Mouse (Mus musculus) MEL (cell line): ENCODE results near the gene Pxk. TPM values are rescaled to one million over a fixed set of nuclear protein-coding genes. Genes with fewer than 3 reads are reported as not detected.

ENCODE experiments used
- DNase-seq: peaks from one replicate; pipeline ENCODE4 v3.0.0; 2011; ENCODE audit warnings: low read depth, low spot score
- H3K27ac ChIP-seq: 2 replicates; pipeline ENCODE4 v1.5.1; 2012; ENCODE audit warnings: low read depth, mild to moderate bottlenecking, control low read depth, low read length, moderate library complexity; ENCODE audit not compliant: control insufficient read depth
- H3K27me3 ChIP-seq, 2 experiments: fragments of 150-350 bp in 1 of 2; sonication (generic) in 1 of 2; 2 replicates each; pipeline ENCODE4 v1.6.1; 2012; ENCODE audit warnings: low read length in 2 of 2, mild to moderate bottlenecking in 2 of 2, improper control_type of control experiment in 1 of 2, moderate library complexity in 1 of 2; ENCODE audit not compliant: insufficient read depth in 2 of 2, control insufficient read depth in 1 of 2
- H3K36me3 ChIP-seq, 2 experiments: 2 replicates each; pipeline ENCODE4 v1.6.1; 2012 to 2014; ENCODE audit warnings: low read length in 2 of 2, improper control_type of control experiment in 1 of 2, inconsistent platforms in 1 of 2, mild to moderate bottlenecking in 1 of 2; ENCODE audit not compliant: insufficient read depth in 2 of 2, control insufficient read depth in 1 of 2
- H3K4me1 ChIP-seq, 2 experiments: fragments of 150-350 bp in 1 of 2; sonication (generic) in 1 of 2; 2 replicates each; pipeline ENCODE4 v1.6.1; 2012; ENCODE audit warnings: low read length in 2 of 2, improper control_type of control experiment in 1 of 2, mild to moderate bottlenecking in 1 of 2; ENCODE audit not compliant: insufficient read depth in 2 of 2, control insufficient read depth in 1 of 2
- H3K4me3 ChIP-seq, 2 experiments: fragments of 150-350 bp in 1 of 2; sonication (generic) in 1 of 2; 2 replicates each; pipeline ENCODE4 v1.5.1; 2012; ENCODE audit warnings: low read depth in 2 of 2, low read length in 2 of 2, mild to moderate bottlenecking in 2 of 2, moderate library complexity in 2 of 2, control low read depth in 1 of 2, improper control_type of control experiment in 1 of 2; ENCODE audit not compliant: control insufficient read depth in 1 of 2, insufficient read depth in 1 of 2
- H3K79me2 ChIP-seq: 2 replicates; pipeline ENCODE4 v1.6.1; 2012; ENCODE audit warnings: mild to moderate bottlenecking, low read length, moderate library complexity; ENCODE audit not compliant: control insufficient read depth, poor library complexity, insufficient read depth
- H3K9ac ChIP-seq: 2 replicates; pipeline ENCODE4 v1.6.1; 2012; ENCODE audit warnings: low read depth, mild to moderate bottlenecking, control low read depth, low read length, moderate library complexity; ENCODE audit not compliant: control insufficient read depth, poor library complexity, severe bottlenecking
- H3K9me3 ChIP-seq: fragments of 150-350 bp; sonication (generic); replicated peaks from 2 replicates; pipeline ENCODE4 v1.6.1; 2012; ENCODE audit warnings: mild to moderate bottlenecking, low read length, improper control_type of control experiment, moderate library complexity; ENCODE audit not compliant: insufficient read depth
- BHLHE40 ChIP-seq: IDR thresholded peaks from 2 replicates; pipeline ENCODE4 v1.6.1; 2012; ENCODE audit warnings: low read depth, mild to moderate bottlenecking, inconsistent platforms, low read length, improper control_type of control experiment, borderline replicate concordance
- E2F4 ChIP-seq: IDR thresholded peaks from 2 replicates; pipeline ENCODE4 v1.6.1; 2011; ENCODE audit warnings: low read depth, low read length, improper control_type of control experiment, borderline replicate concordance
- ETS1 ChIP-seq: IDR thresholded peaks from 2 replicates; pipeline ENCODE4 v1.6.1; 2012; ENCODE audit warnings: low read depth, mild to moderate bottlenecking, inconsistent platforms, low read length, improper control_type of control experiment, moderate library complexity
- GABPA ChIP-seq: IDR thresholded peaks from 2 replicates; pipeline ENCODE4 v1.6.1; 2012; ENCODE audit warnings: low read depth, mild to moderate bottlenecking, inconsistent platforms, low read length, improper control_type of control experiment, moderate library complexity
- HCFC1 ChIP-seq: IDR thresholded peaks from 2 replicates; pipeline ENCODE4 v1.6.1; 2012; ENCODE audit warnings: low read depth, mild to moderate bottlenecking, inconsistent platforms, low read length, improper control_type of control experiment, moderate library complexity
- JUND ChIP-seq: IDR thresholded peaks from 2 replicates; pipeline ENCODE4 v1.6.1; 2011; ENCODE audit warnings: low read depth, mild to moderate bottlenecking, improper control_type of control experiment, low read length
- KAT2A ChIP-seq: conservative IDR thresholded peaks from 2 replicates; pipeline ENCODE4 v1.6.1; 2012; ENCODE audit warnings: low read depth, low read length, improper control_type of control experiment, inconsistent platforms
- MAFK ChIP-seq: IDR thresholded peaks from 2 replicates; pipeline ENCODE4 v1.6.1; 2011; ENCODE audit warnings: low read depth, mild to moderate bottlenecking, low read length, improper control_type of control experiment, borderline replicate concordance
- MEF2A ChIP-seq: IDR thresholded peaks from 2 replicates; pipeline ENCODE4 v1.6.1; 2014; ENCODE audit warnings: low read depth, mild to moderate bottlenecking, inconsistent platforms, low read length, improper control_type of control experiment; ENCODE audit not compliant: poor library complexity, insufficient replicate concordance, severe bottlenecking; ENCODE audit errors: extremely low read depth
- MYB ChIP-seq: IDR thresholded peaks from 2 replicates; pipeline ENCODE4 v1.6.1; 2011; ENCODE audit warnings: mild to moderate bottlenecking, low read depth, low read length, improper control_type of control experiment
- MYC ChIP-seq: IDR thresholded peaks from 2 replicates; pipeline ENCODE4 v1.6.1; 2011; ENCODE audit warnings: low read depth, mild to moderate bottlenecking, low read length, improper control_type of control experiment, moderate library complexity
- NRF1 ChIP-seq: IDR thresholded peaks from 2 replicates; pipeline ENCODE4 v1.6.1; 2014; ENCODE audit warnings: low read depth, mild to moderate bottlenecking, inconsistent platforms, low read length, improper control_type of control experiment, moderate library complexity; ENCODE audit not compliant: poor library complexity, insufficient read depth, severe bottlenecking
- POLR2AphosphoS2 ChIP-seq: IDR thresholded peaks from 2 replicates; pipeline ENCODE4 v1.6.1; 2011; ENCODE audit warnings: low read length, improper control_type of control experiment
- POLR2AphosphoS5 ChIP-seq: IDR thresholded peaks from 2 replicates; pipeline ENCODE4 v1.6.1; 2012; ENCODE audit warnings: low read depth, borderline replicate concordance, mild to moderate bottlenecking, inconsistent platforms, low read length, moderate library complexity, mixed read lengths
- SIN3A ChIP-seq: IDR thresholded peaks from 2 replicates; pipeline ENCODE4 v1.6.1; 2012; ENCODE audit warnings: low read length, improper control_type of control experiment, inconsistent platforms
- SMC3 ChIP-seq: IDR thresholded peaks from 2 replicates; pipeline ENCODE4 v1.6.1; 2011; ENCODE audit warnings: low read depth, low read length, improper control_type of control experiment
- TBP ChIP-seq: IDR thresholded peaks from 2 replicates; pipeline ENCODE4 v1.8.0; 2011; ENCODE audit warnings: low read depth, low read length, improper control_type of control experiment
- TCF12 ChIP-seq: IDR thresholded peaks from 2 replicates; pipeline ENCODE4 v1.6.1; 2014; ENCODE audit warnings: low read depth, mild to moderate bottlenecking, inconsistent platforms, low read length, improper control_type of control experiment, moderate library complexity
- UBTF ChIP-seq: IDR thresholded peaks from 2 replicates; pipeline ENCODE4 v1.6.1; 2012; ENCODE audit warnings: low read depth, mild to moderate bottlenecking, inconsistent platforms, low read length, improper control_type of control experiment, moderate library complexity, borderline replicate concordance; ENCODE audit not compliant: insufficient read depth
- USF1 ChIP-seq: IDR thresholded peaks from 2 replicates; pipeline ENCODE4 v1.6.1; 2014; ENCODE audit warnings: low read depth, mild to moderate bottlenecking, inconsistent platforms, low read length, improper control_type of control experiment, moderate library complexity
- USF2 ChIP-seq, 2 experiments: IDR thresholded peaks; 2 replicates each; pipeline ENCODE4 v1.6.1; 2011 to 2012; ENCODE audit warnings: improper control_type of control experiment in 2 of 2, low read length in 2 of 2, borderline replicate concordance in 1 of 2, inconsistent platforms in 1 of 2, low read depth in 1 of 2, mild to moderate bottlenecking in 1 of 2; ENCODE audit not compliant: insufficient read depth in 1 of 2
- ZC3H11A ChIP-seq: IDR thresholded peaks from 2 replicates; pipeline ENCODE4 v1.6.1; 2012; ENCODE audit warnings: low read depth, mild to moderate bottlenecking, inconsistent platforms, low read length, improper control_type of control experiment
- ZMIZ1 ChIP-seq: IDR thresholded peaks from 2 replicates; pipeline ENCODE4 v1.6.1; 2012; ENCODE audit warnings: low read depth, mild to moderate bottlenecking, inconsistent platforms, low read length, improper control_type of control experiment, moderate library complexity
- ZNF384 ChIP-seq: IDR thresholded peaks from 2 replicates; pipeline ENCODE4 v1.6.1; 2012; ENCODE audit warnings: low read depth, mild to moderate bottlenecking, inconsistent platforms, low read length, improper control_type of control experiment
- polyA plus RNA-seq, 2 experiments: library from polyadenylated mRNA; stranded (reverse) in 1 of 2; unstranded in 1 of 2; fragments of >175 nt in 1 of 2; fragments of >200 nt in 1 of 2; gene quantifications; 2 replicates each; pipeline versions ENCODE4 v1.2.1 to v1.2.4; 2012; ENCODE audit warnings: low replicate concordance in 2 of 2, low read depth in 1 of 2; ENCODE audit not compliant: insufficient read length in 2 of 2, insufficient read depth in 1 of 2, missing spikeins in 1 of 2
- total RNA-seq: library from RNA; depleted of rRNA; stranded (reverse); fragments of 300-350 nt; gene quantifications from 2 replicates; pipeline ENCODE4 v1.2.3, GENCODE M21; 2012

Gene Pxk
- total and polyA plus RNA-seq, 3 experiments: 5.9 to 12.9 TPM; not detected in 1

DNA sequence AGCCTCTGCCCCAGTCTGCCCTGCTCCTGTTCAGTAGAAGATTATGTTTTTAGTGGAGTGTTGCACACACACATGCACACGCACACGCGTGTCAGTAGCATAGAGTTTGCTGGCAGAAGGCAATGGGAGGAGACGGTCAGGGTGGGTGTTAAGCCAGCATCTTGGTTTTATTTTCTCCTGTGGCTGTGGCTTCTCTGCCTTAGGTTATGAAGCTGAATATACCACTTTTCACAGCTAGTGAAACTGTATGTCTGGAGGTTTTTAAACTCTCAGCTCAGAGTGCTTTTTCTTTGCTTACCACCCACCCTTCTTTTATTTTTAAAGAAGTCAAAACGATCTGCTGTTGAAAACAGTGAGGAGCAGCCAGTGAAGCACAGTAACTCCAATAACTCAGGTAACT is 53.7 kb downstream of the Pxk start:
- no peaks in the 10 kb centered on the region for H3K27me3 ChIP-seq
- H3K36me3 ChIP-seq: no peaks in the 10 kb centered on the region
- no peak overlapping the region for H3K4me3 ChIP-seq

DNA sequence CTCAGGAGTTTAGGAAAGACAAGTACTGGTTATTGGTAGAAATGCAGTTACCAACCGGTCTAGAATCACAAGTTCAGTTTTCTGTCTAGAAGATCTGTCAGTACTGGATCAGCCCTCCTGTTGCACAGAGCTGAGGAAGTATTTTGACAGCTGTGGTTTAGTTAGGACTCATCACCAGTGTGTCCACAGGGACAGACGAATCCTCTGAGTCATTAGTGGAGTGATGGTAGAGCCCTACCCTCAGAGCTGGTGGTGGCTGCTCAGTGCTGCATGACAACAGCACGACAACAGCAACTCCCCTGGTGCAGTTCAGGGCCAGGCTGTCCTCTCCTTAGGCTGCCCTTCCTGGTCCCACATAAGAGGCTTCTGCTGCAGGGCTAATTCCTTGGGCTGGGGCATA is 56.1 kb downstream of the Pxk start:
- no peaks in the 10 kb centered on the region for H3K9me3 ChIP-seq
- no peak for TF ChIP-seq GABPA
- no peak for TF ChIP-seq USF1
- TF ChIP-seq NRF1: no peak
- no peak for TF ChIP-seq BHLHE40
- TF ChIP-seq HCFC1: no peak
- no peak for TF ChIP-seq KAT2A
- no peak for TF ChIP-seq UBTF
- TF ChIP-seq SMC3: no peak
- no peaks in the 10 kb centered on the region for H3K79me2 ChIP-seq
- no peak overlapping the region for H3K9ac ChIP-seq
- H3K36me3 ChIP-seq: no peaks in the 10 kb centered on the region
- H3K4me3 ChIP-seq: no peak overlapping the region
- H3K27me3 ChIP-seq: no peaks in the 10 kb centered on the region
- no peaks in the 10 kb centered on the region for H3K4me1 ChIP-seq
- DNase-seq: no peak
- no peak overlapping the region for H3K27ac ChIP-seq

More for the DNA sequence above, 53.7 kb downstream of the Pxk start:
- H3K9ac ChIP-seq: no peak overlapping the region
- no peak for DNase-seq
- H3K9me3 ChIP-seq: no peaks in the 10 kb centered on the region
- no peaks in the 10 kb centered on the region for H3K4me1 ChIP-seq
- no peaks in the 10 kb centered on the region for H3K79me2 ChIP-seq
- no peak overlapping the region for H3K27ac ChIP-seq
- TF ChIP-seq TBP (no peak), MAFK (no peak), ZC3H11A (no peak), E2F4 (no peak), SIN3A (no peak), MYC (no peak), ZNF384 (no peak), GABPA (no peak), ETS1 (no peak), USF2 (IDR thresholded peaks at IDR 0.05; ENCODE audit: borderline replicate concordance in 1 of 2, insufficient read depth in 1 of 2, low read depth in 1 of 2, low read length in 2 of 2) (no peak), POLR2AphosphoS2 (no peak), POLR2AphosphoS5 (no peak), MYB (no peak), ZMIZ1 (no peak), USF1 (no peak), TCF12 (no peak), JUND (no peak), MEF2A (no peak), UBTF (no peak)
